Comparison of ENCODE assay signal across 8 mouse cellular contexts in genomic region chr7:70279927-70280642, GRCm38 (mm10).
DNase-seq lines count a peak whose midpoint lies in the region; ATAC-seq and TF ChIP-seq lines count a peak whose summit lies in the region.
"Had no signal": no experiment of that assay in that cellular context is flagged by ENCODE, and none has a peak within 500 bp of the region (broad histone marks: within the 10 kb centered on the region; RNA-seq: fewer than 3 reads in every experiment).

No protein-coding gene starts in this region.

- peak overlapping the region; percentile 52 for H3K4me3 ChIP-seq in E14TG2a.4 (replicated peaks; ENCODE audit: low read length)
- H3K4me3 ChIP-seq in heart, embryonic 14.5 days (ENCODE audit: control insufficient read depth in 1 of 2, insufficient read depth in 1 of 2, low read depth in 1 of 2, low read length in 2 of 2): peak overlapping the region; percentile 26 to 35
- H3K4me3 ChIP-seq in liver, embryonic 12.5 days: peak overlapping the region; percentile 8

- WGBS in heart, embryonic 14.5 days: 1% methylated on average over 31 of the region's 31 CpGs
- WGBS in liver, embryonic 12.5 days (ENCODE audit: insufficient replicate concordance): 2% methylated on average over 31 of the region's 31 CpGs

- peak overlapping the region; percentile 60 for H3K4me2 ChIP-seq in heart, embryonic 14.5 days (ENCODE audit: low read length)
- H3K4me2 ChIP-seq in liver, embryonic 12.5 days: peak overlapping the region; percentile 47

- DNase-seq in ES-CJ7 (ENCODE audit: low read depth, low spot score): peak; percentile 18
- DNase-seq in yolk sac, embryonic 10.5 days (ENCODE audit: low spot score): no peak
- no peak for DNase-seq in frontal cortex, postnatal 36 days (ENCODE audit: low spot score in 2 of 2)
- DNase-seq in spleen, postnatal 36 days (ENCODE audit: low spot score in 2 of 2): no peak

- H3K36me3 ChIP-seq in E14TG2a.4 (ENCODE audit: insufficient read depth, low read length): no peaks in the 10 kb centered on the region
- no peaks in the 10 kb centered on the region for H3K36me3 ChIP-seq in heart, embryonic 14.5 days (ENCODE audit: control insufficient read depth, insufficient read depth, low read length)
- H3K36me3 ChIP-seq in liver, embryonic 12.5 days: no peaks in the 10 kb centered on the region

- ATAC-seq in heart, embryonic 14.5 days (ENCODE audit: insufficient number of reproducible peaks, insufficient read depth, low FRiP score, low read depth): no peak
- no peak for ATAC-seq in liver, embryonic 12.5 days

- no peak overlapping the region for H3K9ac ChIP-seq in heart, embryonic 14.5 days (ENCODE audit: low read length)
- H3K9ac ChIP-seq in liver, embryonic 12.5 days: no peak overlapping the region

- H3K9me3 ChIP-seq in E14TG2a.4 (ENCODE audit: low read length): no peaks in the 10 kb centered on the region
- H3K9me3 ChIP-seq in heart, embryonic 14.5 days (ENCODE audit: control insufficient read depth, low read length): no peaks in the 10 kb centered on the region
- H3K9me3 ChIP-seq in liver, embryonic 12.5 days (replicated peaks): no peaks in the 10 kb centered on the region

- peaks cover 35% of the 10 kb centered on the region for H3K4me1 ChIP-seq in E14TG2a.4 (replicated peaks; ENCODE audit: low read depth, low read length)
- peaks cover 12% of the 10 kb centered on the region in 2 experiments for H3K4me1 ChIP-seq in heart, embryonic 14.5 days (ENCODE audit: control insufficient read depth in 2 of 2, insufficient read depth in 2 of 2, low read length in 2 of 2)
- no peaks in the 10 kb centered on the region for H3K4me1 ChIP-seq in liver, embryonic 12.5 days

- H3K27ac ChIP-seq in heart, embryonic 14.5 days (replicated peaks in 1 of 2; ENCODE audit: control insufficient read depth in 1 of 2, insufficient read depth in 1 of 2, low read depth in 2 of 2, low read length in 2 of 2): no peak overlapping the region
- no peak overlapping the region for H3K27ac ChIP-seq in liver, embryonic 12.5 days
- H3K27ac ChIP-seq: macrophage had no signal

- peaks cover 74% of the 10 kb centered on the region for H3K27me3 ChIP-seq in E14TG2a.4 (ENCODE audit: insufficient read depth, low read length)
- H3K27me3 ChIP-seq in heart, embryonic 14.5 days (ENCODE audit: control insufficient read depth, insufficient read depth, low read length): peaks cover 73% of the 10 kb centered on the region
- peaks cover 77% of the 10 kb centered on the region for H3K27me3 ChIP-seq in liver, embryonic 12.5 days (replicated peaks)

- no peak for TF ChIP-seq CTCF in E14TG2a.4 (conservative IDR thresholded peaks at IDR 0.05; ENCODE audit: low read length)
